Mouse (Mus musculus) cerebellum, postnatal 10 days (tissue): ENCODE measurements around the gene Arhgef17.

Source experiments
- DNase-seq, 2 experiments: peaks; one replicate each; pipeline ENCODE4 v3.0.0; 2021; ENCODE audit warnings: mixed read lengths in 2 of 2

Gene Arhgef17

GRCm38 (mm10) chr7:100911246-100911770 lies 20.6 kb downstream of the Arhgef17 start:
- DNase-seq, result no peak

- peak; percentile 55 to 63 for DNase-seq
Observed at GRCm38 (mm10) chr7:100908567-100908966, 23.3 kb downstream of the Arhgef17 start.

- peak in 1 of 2 experiments; percentile 46 for DNase-seq
Observed at GRCm38 (mm10) chr7:100908061-100908460, 23.8 kb downstream of the Arhgef17 start.

GRCm38 (mm10) chr7:100907231-100907630 lies 24.7 kb downstream of the Arhgef17 start:
- DNase-seq, result peak; percentile 88 to 91

GRCm38 (mm10) chr7:100906029-100906789 lies 25.7 kb downstream of the Arhgef17 start:
- DNase-seq, result peak; percentile 63 to 77

- DNase-seq, result peak in 1 of 2 experiments; percentile 42
Observed at GRCm38 (mm10) chr7:100905037-100905436, 26.9 kb downstream of the Arhgef17 start.

- no peak for DNase-seq
Observed at GRCm38 (mm10) chr7:100904612-100905011, 27.3 kb downstream of the Arhgef17 start.

GRCm38 (mm10) chr7:100902451-100903137 lies 29.3 kb downstream of the Arhgef17 start:
- DNase-seq, result peak in 1 of 2 experiments; percentile 57

- DNase-seq, result no peak
Observed at GRCm38 (mm10) chr7:100897828-100898227, 34.1 kb downstream of the Arhgef17 start.

- DNase-seq, result peak in 1 of 2 experiments; percentile 35
Observed at GRCm38 (mm10) chr7:100894833-100895226, 37.1 kb downstream of the Arhgef17 start.

- DNase-seq, result peak; percentile 53 to 59
Observed at GRCm38 (mm10) chr7:100894057-100894832, 37.7 kb downstream of the Arhgef17 start.

- DNase-seq, result peak; percentile 65 to 70
Observed at GRCm38 (mm10) chr7:100893249-100894056, 38.5 kb downstream of the Arhgef17 start.

- DNase-seq, result peak; percentile 72 to 80
Observed at GRCm38 (mm10) chr7:100886535-100886934, 45.4 kb downstream of the Arhgef17 start.

- no peak for DNase-seq
Observed at GRCm38 (mm10) chr7:100884460-100884859, 47.4 kb downstream of the Arhgef17 start.

- no peak for DNase-seq
Observed at GRCm38 (mm10) chr7:100881950-100882349, 50.0 kb downstream of the Arhgef17 start.

- no peak for DNase-seq
Observed at GRCm38 (mm10) chr7:100881531-100881930, 50.4 kb downstream of the Arhgef17 start.

- DNase-seq, result peak; percentile 75 to 81
Observed at GRCm38 (mm10) chr7:100879595-100879994, 52.3 kb downstream of the Arhgef17 start.

GRCm38 (mm10) chr7:100876771-100877170 lies 55.1 kb downstream of the Arhgef17 start:
- no peak for DNase-seq

- no peak for DNase-seq
Observed at GRCm38 (mm10) chr7:100876293-100876692, 55.6 kb downstream of the Arhgef17 start.

- DNase-seq, result no peak
Observed at GRCm38 (mm10) chr7:100875822-100876221, 56.1 kb downstream of the Arhgef17 start.

- DNase-seq, result no peak
Observed at GRCm38 (mm10) chr7:100873197-100873596, 58.7 kb downstream of the Arhgef17 start.

GRCm38 (mm10) chr7:100871892-100872291 lies 60.0 kb downstream of the Arhgef17 start:
- no peak for DNase-seq
